Mouse (Mus musculus) CH12F3 (cell line): Measurements from ENCODE around the gene Nphp4.

Experiments used
- in situ Hi-C: fragments of 300-500 bp; cut with MboI; formaldehyde crosslinking; loops from 2 replicates; pipeline ENCODE4 v1.14.3; 2020; ENCODE audit warnings: low sequenced_read_pairs

The Nphp4 gene

GRCm38 (mm10) chr4:152476427-152477023 is at the start of gene Nphp4:
Nphp4 (plus strand) TSS chr4:152476706.
- in situ Hi-C loops, result no loop called here

DNA sequence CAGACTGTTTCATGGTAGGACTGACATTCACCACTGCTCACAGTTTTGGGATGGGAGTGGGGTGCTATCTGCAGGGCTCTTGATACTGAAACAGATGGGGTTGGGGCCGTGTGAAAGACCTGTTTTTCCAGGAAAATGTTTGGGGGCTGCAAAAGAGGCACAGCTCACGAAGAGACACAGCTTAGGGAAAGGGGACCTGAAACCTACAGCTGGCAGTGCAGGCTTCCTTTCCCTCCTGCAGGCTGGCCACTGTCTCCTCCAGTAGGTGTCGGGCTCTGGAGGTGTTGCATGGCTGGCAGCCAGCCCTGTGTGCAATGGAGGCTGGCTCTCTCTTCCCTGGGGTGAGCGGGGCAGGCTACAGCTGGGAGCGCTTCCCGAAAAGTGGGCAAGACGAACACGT is 48.2 kb upstream of the Nphp4 start:
- in situ Hi-C loops, result loop anchor here (25.0 kb wide), 1 partner anchor 216 kb away; no protein-coding TSS in a partner anchor

- in situ Hi-C loops, result loop anchor here (25.0 kb wide), 1 partner anchor 220 kb away; no protein-coding TSS in a partner anchor
Observed at GRCm38 (mm10) chr4:152432308-152432707, 44.2 kb upstream of the Nphp4 start.

GRCm38 (mm10) chr4:152434836-152435235 is 41.7 kb upstream of the Nphp4 start:
- in situ Hi-C loops, result loop anchor here (25.0 kb wide), 1 partner anchor 223 kb away; no protein-coding TSS in a partner anchor

GRCm38 (mm10) chr4:152435255-152435654 is 41.3 kb upstream of the Nphp4 start:
- in situ Hi-C loops, result loop anchor here (25.0 kb wide), 1 partner anchor 223 kb away; no protein-coding TSS in a partner anchor

GRCm38 (mm10) chr4:152440882-152441281 is 35.6 kb upstream of the Nphp4 start:
- in situ Hi-C loops, result loop anchor here (25.0 kb wide), 1 partner anchor 229 kb away; no protein-coding TSS in a partner anchor

GRCm38 (mm10) chr4:152441536-152441935 is 35.0 kb upstream of the Nphp4 start:
- in situ Hi-C loops, result loop anchor here (25.0 kb wide), 1 partner anchor 229 kb away; no protein-coding TSS in a partner anchor

GRCm38 (mm10) chr4:152446178-152446577 is 30.3 kb upstream of the Nphp4 start:
- in situ Hi-C loops, result loop anchor here (25.0 kb wide), 1 partner anchor 234 kb away; no protein-coding TSS in a partner anchor

DNA sequence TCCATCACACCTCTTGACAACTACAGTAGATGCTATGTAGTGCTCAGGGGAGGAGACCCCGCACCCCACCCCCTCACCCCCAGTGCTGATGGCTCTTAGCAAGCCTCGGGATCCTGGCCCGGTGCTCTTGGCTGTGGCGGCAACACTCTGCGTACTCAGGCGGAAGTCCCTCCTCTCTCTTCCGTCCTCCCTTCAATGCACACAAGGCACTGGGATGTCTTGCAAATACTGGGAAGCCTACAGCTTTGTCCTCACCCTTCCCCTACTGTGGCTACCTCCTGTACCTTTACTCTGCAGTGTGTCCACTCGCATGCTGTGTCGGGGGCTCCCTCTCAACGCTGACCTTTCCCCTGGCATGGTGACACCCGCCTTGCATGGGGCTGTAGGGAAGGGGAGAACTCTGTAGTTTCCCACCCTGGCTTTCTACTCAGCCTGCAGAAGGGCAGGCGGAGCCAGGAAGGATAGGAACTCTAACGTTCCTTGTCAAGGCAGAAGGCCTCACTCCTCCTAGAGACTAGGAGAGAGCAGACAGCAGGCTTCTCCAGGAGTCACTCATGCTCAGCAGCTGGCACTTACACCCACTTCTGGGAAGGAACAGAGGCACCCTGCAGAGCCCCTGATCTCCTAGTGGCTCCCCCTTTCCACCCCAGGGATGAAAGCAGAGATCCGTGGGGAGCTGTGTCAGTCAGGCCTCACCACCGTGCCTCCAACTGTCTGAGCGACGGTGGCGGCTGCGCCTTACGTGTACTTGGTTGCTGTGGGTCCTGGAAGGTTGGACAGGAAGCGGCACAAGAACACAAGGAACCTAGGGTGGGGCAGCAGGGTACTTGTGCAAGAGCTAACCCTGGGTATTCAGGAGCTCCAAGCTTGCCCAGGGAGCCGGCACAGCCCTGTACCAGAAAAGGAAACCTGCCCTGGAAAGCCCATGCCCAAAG is 28.5 kb upstream of the Nphp4 start:
- in situ Hi-C loops, result loop anchor here (25.0 kb wide), 1 partner anchor 236 kb away; no protein-coding TSS in a partner anchor

DNA sequence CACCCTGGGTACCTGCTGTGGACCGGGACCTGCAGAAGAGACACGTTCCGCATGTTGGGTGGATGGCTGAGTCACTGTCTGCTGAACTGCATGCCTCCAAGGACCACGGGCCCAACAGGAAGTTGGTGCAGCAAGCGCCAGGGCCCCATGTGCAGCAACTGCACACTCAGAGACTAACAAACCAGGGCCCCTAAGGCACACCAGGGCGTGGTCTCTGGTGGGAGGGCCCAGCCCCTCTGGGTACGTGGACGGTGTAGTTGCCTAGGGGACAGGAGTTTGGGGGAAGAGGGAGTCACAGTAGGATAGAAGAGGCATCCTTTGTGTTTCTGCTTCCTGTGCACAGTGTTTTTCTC is 27.9 kb upstream of the Nphp4 start:
- in situ Hi-C loops, result loop anchor here (25.0 kb wide), 1 partner anchor 236 kb away; no protein-coding TSS in a partner anchor

DNA sequence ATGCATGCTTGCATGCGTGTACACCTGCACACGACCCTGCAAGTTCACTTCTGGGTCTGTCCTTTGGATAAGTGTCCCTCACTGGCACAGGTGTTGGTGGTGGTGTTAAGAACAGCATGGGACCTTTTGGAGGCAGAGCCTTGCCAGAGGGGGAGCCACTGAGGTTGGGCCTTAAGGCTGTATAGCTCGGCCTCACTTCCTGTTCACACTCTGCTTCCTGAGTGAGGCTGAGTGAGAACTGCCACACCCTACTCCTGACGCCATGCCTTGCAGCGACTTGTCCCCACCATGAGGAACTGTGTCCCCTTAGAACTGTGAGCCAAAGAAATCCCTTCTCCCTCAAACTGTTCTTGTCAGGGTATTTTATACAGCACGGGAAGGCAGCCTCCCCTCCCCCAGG is 25.1 kb upstream of the Nphp4 start:
- in situ Hi-C loops, result no loop called here

DNA sequence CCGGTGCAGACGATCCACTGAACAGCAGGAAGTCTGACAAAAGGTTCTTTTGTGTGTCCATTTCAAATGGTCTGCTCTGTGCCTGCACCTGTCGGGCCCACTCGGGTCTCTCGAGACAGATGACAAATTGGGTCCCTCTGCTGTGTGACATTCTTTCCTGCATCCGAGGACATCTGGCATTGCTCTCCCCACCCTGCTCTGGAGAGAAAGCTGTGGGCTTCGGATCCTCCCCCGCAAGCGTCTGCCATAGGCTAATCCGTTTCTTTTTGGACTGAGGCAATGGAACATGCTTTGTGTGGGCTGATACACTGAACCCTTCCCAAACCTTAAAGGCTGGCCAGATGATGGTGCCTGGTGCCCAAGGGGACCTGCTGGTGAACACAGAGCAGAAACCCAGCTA is 23.4 kb upstream of the Nphp4 start:
- in situ Hi-C loops, result no loop called here

- in situ Hi-C loops, result no loop called here
Observed at GRCm38 (mm10) chr4:152454153-152454552, 22.4 kb upstream of the Nphp4 start.

DNA sequence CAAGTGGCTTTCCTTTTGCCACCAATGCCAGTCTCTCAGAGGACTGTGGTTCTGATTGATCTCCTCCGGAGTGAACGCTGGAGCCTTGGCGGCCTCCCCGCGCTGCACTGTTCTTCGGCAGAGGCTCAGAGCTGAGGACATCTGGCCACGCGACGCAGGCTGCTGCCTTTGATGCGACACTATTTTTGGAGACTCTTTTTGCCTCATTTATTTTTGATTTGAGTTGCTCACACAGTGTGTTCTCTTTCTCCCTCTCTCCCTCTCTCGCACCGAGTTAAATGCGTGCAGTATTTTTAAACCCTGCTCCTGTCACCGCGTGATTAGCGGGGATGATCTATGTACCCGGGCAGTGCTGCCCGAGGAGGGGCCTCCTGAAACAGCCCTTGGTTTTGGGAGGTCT is 19.9 kb upstream of the Nphp4 start:
- in situ Hi-C loops, result no loop called here

DNA sequence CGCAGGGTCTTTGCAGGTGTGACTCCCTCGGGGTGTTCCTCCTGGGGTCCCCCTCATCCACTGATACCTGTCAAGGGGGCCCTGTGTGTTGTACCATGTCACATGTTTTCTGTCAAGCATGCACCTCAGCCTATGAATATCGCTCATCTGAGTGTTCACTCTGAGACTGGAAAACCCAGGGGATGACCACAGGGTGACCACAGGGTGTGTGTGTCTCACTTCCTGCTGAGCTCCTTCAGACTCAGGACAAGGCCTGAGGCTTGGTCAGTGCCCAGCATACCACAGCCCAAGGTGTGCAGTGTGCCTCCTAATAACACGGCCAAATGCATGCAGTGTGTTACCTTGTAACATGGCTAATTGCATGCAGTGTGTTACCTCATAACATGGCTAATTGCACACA is 18.8 kb upstream of the Nphp4 start:
- in situ Hi-C loops, result no loop called here

- in situ Hi-C loops, result no loop called here
Observed at GRCm38 (mm10) chr4:152462516-152462915, 14.0 kb upstream of the Nphp4 start.

- in situ Hi-C loops, result no loop called here
Observed at GRCm38 (mm10) chr4:152463147-152463546, 13.4 kb upstream of the Nphp4 start.

DNA sequence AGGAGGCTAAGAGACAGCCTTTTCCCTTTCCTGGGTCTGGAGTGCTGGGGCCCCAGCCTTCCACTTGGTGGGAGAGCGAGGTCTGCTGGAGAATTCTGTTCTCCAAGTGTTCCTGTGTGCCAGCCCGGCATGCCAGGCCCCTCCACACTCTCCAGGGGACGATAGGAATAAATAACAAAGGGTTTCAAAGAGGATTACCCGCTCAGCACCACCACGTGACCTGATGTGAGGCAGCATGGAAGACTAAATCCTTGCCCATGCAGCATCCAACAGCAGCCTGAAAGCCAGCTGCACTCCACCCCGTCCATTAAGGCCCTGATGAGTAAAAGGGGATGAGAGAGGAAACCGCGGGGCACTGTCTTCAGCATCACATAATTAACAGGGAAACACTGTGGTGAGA is 11.4 kb upstream of the Nphp4 start:
- in situ Hi-C loops, result no loop called here

GRCm38 (mm10) chr4:152466601-152467000 is 9.9 kb upstream of the Nphp4 start:
- in situ Hi-C loops, result no loop called here

DNA sequence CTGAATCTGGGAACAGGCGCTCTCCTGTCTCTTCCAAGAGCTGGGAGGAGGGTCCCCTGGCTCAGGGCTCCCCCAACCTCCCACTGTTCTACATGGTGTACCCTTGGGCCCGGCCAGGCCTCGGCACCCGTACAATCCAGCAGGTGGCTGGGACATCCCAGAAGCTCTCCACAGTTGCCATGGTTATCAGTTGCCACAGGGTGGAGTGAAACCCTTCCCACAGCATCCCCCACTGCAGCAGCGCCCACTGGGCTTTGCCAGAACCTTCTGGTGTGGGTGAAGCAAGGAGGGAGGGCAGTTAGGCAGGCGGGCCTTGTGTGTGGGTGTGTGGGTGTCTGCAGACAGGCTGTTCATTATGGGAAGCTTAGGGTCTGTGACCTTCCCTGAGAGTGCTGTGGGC is 8.6 kb upstream of the Nphp4 start:
- in situ Hi-C loops, result no loop called here

GRCm38 (mm10) chr4:152475941-152476340 is 565 bp upstream of the Nphp4 start:
- in situ Hi-C loops, result no loop called here

DNA sequence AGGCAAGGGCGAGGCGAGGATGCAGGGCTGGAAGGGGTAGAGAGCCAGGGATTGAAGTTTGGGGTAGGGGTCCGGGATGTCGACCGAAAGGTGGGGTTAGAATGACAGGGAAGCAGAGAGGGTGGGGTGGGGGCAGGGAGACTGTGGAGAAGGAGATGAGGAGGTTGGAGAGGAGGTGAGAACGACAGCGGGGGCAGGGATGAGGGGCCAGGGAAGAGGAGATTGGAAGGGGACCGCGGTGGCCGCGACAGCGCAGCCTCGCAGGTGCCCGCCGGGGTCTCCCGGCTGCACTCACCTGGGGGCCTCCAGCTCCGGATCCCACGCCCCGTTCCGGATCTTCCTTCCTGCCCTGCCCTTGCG is 580 bp downstream of the Nphp4 start:
- in situ Hi-C loops, result no loop called here
